In the genomic region with DNA sequence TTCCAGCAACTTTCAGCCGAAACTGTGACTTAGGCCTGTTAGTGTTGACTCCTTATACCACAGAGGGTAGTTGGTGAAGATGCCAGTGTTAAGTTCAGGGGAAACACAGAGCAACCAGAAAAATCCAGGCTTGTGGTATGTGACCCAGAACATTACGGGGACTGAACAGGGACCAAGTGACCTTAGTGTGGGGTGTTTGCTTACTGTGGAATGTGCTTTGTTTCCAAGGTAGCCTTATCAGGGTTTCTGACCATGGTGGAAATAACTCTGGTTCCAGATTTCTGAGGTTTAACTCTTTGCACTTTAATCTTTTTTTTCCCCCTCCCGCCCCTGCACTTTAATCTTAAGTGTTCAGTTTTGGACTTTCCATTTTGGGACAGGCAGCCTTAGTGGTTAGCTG, we compare ENCODE assay signal across 15 mouse cellular contexts. TPM values are rescaled to one million over a fixed set of nuclear protein-coding genes. Genes with fewer than 3 reads are reported as not detected.
A peak's percentile ranks its signal among the peaks of the same experiment; 100 is the strongest.
DNase-seq lines count a peak whose midpoint lies in the region; ATAC-seq and TF ChIP-seq lines count a peak whose summit lies in the region.
"Had no signal": no experiment of that assay in that cellular context is flagged by ENCODE, and none has a peak within 500 bp of the region (broad histone marks: within the 10 kb centered on the region; RNA-seq: fewer than 3 reads in every experiment).

No protein-coding gene starts in this region.

- intact Hi-C loops in heart, adult 2 months (cut with DNase I), result no loop called here

- no peaks in the 10 kb centered on the region for H3K27me3 ChIP-seq in heart, embryonic 12.5 days (replicated peaks)
- H3K27me3 ChIP-seq in heart, adult 2 months (ENCODE audit: control insufficient read depth, insufficient read depth, low read length), result no peaks in the 10 kb centered on the region
- no peaks in the 10 kb centered on the region for H3K27me3 ChIP-seq in liver, adult 2 months (ENCODE audit: control insufficient read depth, insufficient read depth, low read length)
- H3K27me3 ChIP-seq in liver, postnatal 0 days (ENCODE audit: insufficient read depth, low read length), result no peaks in the 10 kb centered on the region
- H3K27me3 ChIP-seq in myocyte (ENCODE audit: control insufficient read depth, insufficient read depth, insufficient read length), result no peaks in the 10 kb centered on the region
- no peaks in the 10 kb centered on the region for H3K27me3 ChIP-seq in forebrain, embryonic 10.5 days (ENCODE audit: poor library complexity, severe bottlenecking)
- H3K27me3 ChIP-seq: forebrain, embryonic 15.5 days; hindbrain, embryonic 15.5 days; neural tube, embryonic 13.5 days had no signal

- H3K9ac ChIP-seq in heart, embryonic 12.5 days, result no peak overlapping the region; the same call in 1 of the 2 replicates
- H3K9ac ChIP-seq in heart, adult 2 months (ENCODE audit: low read depth, low read length), result no peak overlapping the region
- H3K9ac ChIP-seq in liver, adult 2 months (ENCODE audit: low read depth, low read length), result no peak overlapping the region
- H3K9ac ChIP-seq in liver, postnatal 0 days (replicated peaks), result no peak overlapping the region
- H3K9ac ChIP-seq: forebrain, embryonic 15.5 days; hindbrain, embryonic 15.5 days; neural tube, embryonic 13.5 days had no signal

- H3K4me2 ChIP-seq in heart, embryonic 12.5 days, result peak overlapping the region; percentile 54
- H3K4me2 ChIP-seq in liver, postnatal 0 days (ENCODE audit: low read depth, low read length), result no peak overlapping the region
- H3K4me2 ChIP-seq in myocyte (ENCODE audit: low read depth), result peak overlapping the region; percentile 20
- H3K4me2 ChIP-seq: forebrain, embryonic 15.5 days; hindbrain, embryonic 15.5 days; neural tube, embryonic 13.5 days had no signal

- no peak for TF ChIP-seq CTCF in heart, adult 2 months (IDR thresholded peaks at IDR 0.05)
- no peak for TF ChIP-seq CTCF in liver, adult 2 months (IDR thresholded peaks at IDR 0.05; ENCODE audit: low read depth, low read length)
- TF ChIP-seq CTCF in liver, postnatal 0 days (IDR thresholded peaks at IDR 0.05; ENCODE audit: low read depth), result no peak

- no peak for DNase-seq in heart, adult 2 months
- DNase-seq in liver, adult 2 months (ENCODE audit: extremely low read depth, low read depth, low spot score), result peak; percentile 12
- DNase-seq in liver, postnatal 0 days, result no peak
- DNase-seq in kidney, postnatal 10 days, result peak; percentile 17
- DNase-seq in spleen, postnatal 14 days (ENCODE audit: low spot score in 2 of 2), result no peak
- no peak for DNase-seq in forebrain, embryonic 10.5 days (ENCODE audit: extremely low spot score, low spot score)
- DNase-seq: adrenal gland, postnatal 25 days; gastrocnemius, postnatal 10 days; thymus, postnatal 14 days had no signal

- no peak for TF ChIP-seq POLR2A in heart, adult 2 months (IDR thresholded peaks at IDR 0.05; ENCODE audit: insufficient read depth, low read depth, low read length)
- no peak for TF ChIP-seq POLR2A in liver, adult 2 months (IDR thresholded peaks at IDR 0.05; ENCODE audit: extremely low read depth, insufficient read depth, low read length)
- TF ChIP-seq POLR2A in myocyte (IDR thresholded peaks at IDR 0.05; ENCODE audit: insufficient read length, low read depth), result no peak

- 26% methylated on average over 3 of the region's 3 CpGs for WGBS in heart, embryonic 12.5 days
- WGBS in heart, adult 2 months, result 37% methylated on average over 3 of the region's 3 CpGs
- WGBS in liver, adult 2 months, result 48% methylated on average over 3 of the region's 3 CpGs
- 56% methylated on average over 3 of the region's 3 CpGs for WGBS in liver, postnatal 0 days (ENCODE audit: insufficient replicate concordance)
- WGBS in forebrain, embryonic 10.5 days, result 92% methylated on average over 3 of the region's 3 CpGs

- peak overlapping the region; percentile 87 for H3K27ac ChIP-seq in heart, embryonic 12.5 days (ENCODE audit: poor library complexity, severe bottlenecking)
- no peak overlapping the region for H3K27ac ChIP-seq in heart, adult 2 months
- no peak overlapping the region for H3K27ac ChIP-seq in liver, adult 2 months (replicated peaks; ENCODE audit: insufficient read depth, low read depth, low read length)
- H3K27ac ChIP-seq in liver, postnatal 0 days (ENCODE audit: low read depth), result no peak overlapping the region
- no peak overlapping the region for H3K27ac ChIP-seq in forebrain, embryonic 10.5 days
- H3K27ac ChIP-seq: forebrain, embryonic 15.5 days; hindbrain, embryonic 15.5 days; neural tube, embryonic 13.5 days had no signal

- peak; percentile 37; the same call in 1 of the 2 replicates for ATAC-seq in heart, embryonic 12.5 days (ENCODE audit: insufficient number of reproducible peaks, low FRiP score)
- no peak for ATAC-seq in liver, postnatal 0 days
- ATAC-seq: forebrain, embryonic 15.5 days; midbrain, embryonic 16.5 days had no signal

- H3K4me1 ChIP-seq in heart, embryonic 12.5 days (replicated peaks), result peaks cover 48% of the 10 kb centered on the region
- H3K4me1 ChIP-seq in heart, adult 2 months (ENCODE audit: control insufficient read depth, insufficient read depth, low read length), result peaks cover 2% of the 10 kb centered on the region
- H3K4me1 ChIP-seq in liver, adult 2 months (ENCODE audit: control insufficient read depth, insufficient read depth, low read length), result peaks cover 2% of the 10 kb centered on the region
- peaks cover 28% of the 10 kb centered on the region for H3K4me1 ChIP-seq in liver, postnatal 0 days (ENCODE audit: insufficient read depth)
- peaks cover 10% of the 10 kb centered on the region for H3K4me1 ChIP-seq in forebrain, embryonic 10.5 days

- H3K4me3 ChIP-seq in heart, embryonic 12.5 days, result no peak overlapping the region
- H3K4me3 ChIP-seq in heart, adult 2 months, result no peak overlapping the region
- no peak overlapping the region for H3K4me3 ChIP-seq in liver, adult 2 months (ENCODE audit: insufficient read depth, low read depth, low read length)
- no peak overlapping the region for H3K4me3 ChIP-seq in liver, postnatal 0 days (ENCODE audit: low read depth, low read length)
- no peak overlapping the region for H3K4me3 ChIP-seq in myocyte
- H3K4me3 ChIP-seq in forebrain, embryonic 10.5 days, result no peak overlapping the region
- H3K4me3 ChIP-seq: forebrain, embryonic 15.5 days; hindbrain, embryonic 15.5 days; neural tube, embryonic 13.5 days had no signal

- TF ChIP-seq EP300 in heart, adult 2 months (IDR thresholded peaks at IDR 0.05; ENCODE audit: insufficient read depth, low read depth, low read length), result no peak
- TF ChIP-seq EP300 in liver, postnatal 0 days (IDR thresholded peaks at IDR 0.05; ENCODE audit: low read depth), result no peak

- no peaks in the 10 kb centered on the region for H3K79me2 ChIP-seq in heart, adult 2 months (replicated peaks; ENCODE audit: control insufficient read depth, insufficient read depth, low read length)
- peaks cover 12% of the 10 kb centered on the region; the same call in 1 of the 2 replicates for H3K79me2 ChIP-seq in liver, adult 2 months (ENCODE audit: control insufficient read depth, insufficient read depth, low read length)
- peaks cover 78% of the 10 kb centered on the region for H3K79me2 ChIP-seq in myocyte (ENCODE audit: control insufficient read depth, insufficient read depth)

- peaks cover 65% of the 10 kb centered on the region for H3K36me3 ChIP-seq in heart, embryonic 12.5 days
- H3K36me3 ChIP-seq in heart, adult 2 months (ENCODE audit: control insufficient read depth, insufficient read depth, low read length), result no peaks in the 10 kb centered on the region; the same call in none of the 2 replicates
- H3K36me3 ChIP-seq in liver, adult 2 months (ENCODE audit: control insufficient read depth, insufficient read depth, low read length), result peaks cover 15% of the 10 kb centered on the region
- H3K36me3 ChIP-seq in liver, postnatal 0 days (replicated peaks; ENCODE audit: insufficient read depth, low read length), result peaks cover 34% of the 10 kb centered on the region
- peaks cover 20% of the 10 kb centered on the region for H3K36me3 ChIP-seq in myocyte (ENCODE audit: control insufficient read depth, insufficient read depth)
- peaks cover 86% of the 10 kb centered on the region for H3K36me3 ChIP-seq in forebrain, embryonic 10.5 days (replicated peaks)

- H3ac ChIP-seq in myocyte (ENCODE audit: control insufficient read depth, insufficient read length), result no peak overlapping the region

- H3K9me3 ChIP-seq in heart, embryonic 12.5 days (replicated peaks), result no peaks in the 10 kb centered on the region
- no peaks in the 10 kb centered on the region for H3K9me3 ChIP-seq in liver, postnatal 0 days (ENCODE audit: low read length)
- no peaks in the 10 kb centered on the region for H3K9me3 ChIP-seq in forebrain, embryonic 10.5 days
- H3K9me3 ChIP-seq: forebrain, embryonic 15.5 days; hindbrain, embryonic 15.5 days; neural tube, embryonic 13.5 days had no signal

TF ChIP-seq in myocyte, 11 proteins besides CTCF, POLR2A, EP300 and RAD21 (continues in another document):
- TF ChIP-seq USF1 (IDR thresholded peaks at IDR 0.05; ENCODE audit: low read depth) (no peak), MYOD1 (IDR thresholded peaks at IDR 0.05; ENCODE audit: control insufficient read depth in 1 of 3, insufficient read length in 2 of 3, low read depth in 2 of 3) (no peak), TCF3 (IDR thresholded peaks at IDR 0.05; ENCODE audit: insufficient read length, low read depth) (no peak), POLR2AphosphoS2 (IDR thresholded peaks at IDR 0.05; ENCODE audit: insufficient read length, low read depth) (no peak), REST (IDR thresholded peaks at IDR 0.05; ENCODE audit: insufficient read depth, insufficient read length) (no peak), E2F4 (IDR thresholded peaks at IDR 0.05; ENCODE audit: insufficient read depth) (no peak), MAX (IDR thresholded peaks at IDR 0.05; ENCODE audit: low read depth) (no peak)

RNA-seq across cellular contexts. Expression of a gene that starts 6.6 kb away (rescaled TPM):
- polyA plus RNA-seq in heart, embryonic 12.5 days (2016; fragmentation: Nextera tagmentation; extraction: Ambion mirVana), result 18.9 and 20.5 TPM in 2 replicates
- total RNA-seq in heart, adult 2 months (2021), result 1 to 10 TPM; 8.2 to 9.1 TPM
- polyA plus RNA-seq in heart, adult 2 months (2012; rRNA removed), result 3.3 and 6.0 TPM in 2 replicates
- 2.8 and 4.2 TPM in 2 replicates for total RNA-seq in liver, adult 2 months (2014; rRNA removed)
- 1.8 and 1.9 TPM in 2 replicates for polyA plus RNA-seq in liver, adult 2 months (2012; rRNA removed)
- 3.6 and 3.7 TPM in 2 replicates for polyA plus RNA-seq in liver, postnatal 0 days (2015; fragmentation: Nextera tagmentation; extraction: Ambion mirVana)
- polyA plus RNA-seq in myocyte (2012; fragmentation: generic; extraction: Trizol), result 9.5 TPM
- polyA plus RNA-seq in forebrain, embryonic 10.5 days (2016; fragmentation: Nextera tagmentation; extraction: Ambion mirVana), result 39.6 and 40.3 TPM in 2 replicates

RNA-seq across cellular contexts. Expression of a gene that starts 24.0 kb away (rescaled TPM):
- 12.9 and 15.1 TPM in 2 replicates for polyA plus RNA-seq in heart, embryonic 12.5 days (2016; fragmentation: Nextera tagmentation; extraction: Ambion mirVana)
- total RNA-seq in heart, adult 2 months (2021), result 10 to 100 TPM; 28.7 to 31.0 TPM
- polyA plus RNA-seq in heart, adult 2 months (2012; rRNA removed), result 7.7 and 9.1 TPM in 2 replicates
- total RNA-seq in liver, adult 2 months (2014; rRNA removed), result 12.9 and 13.0 TPM in 2 replicates
- polyA plus RNA-seq in liver, adult 2 months (2012; rRNA removed), result 3.6 and 4.8 TPM in 2 replicates
- 5.2 and 5.6 TPM in 2 replicates for polyA plus RNA-seq in liver, postnatal 0 days (2015; fragmentation: Nextera tagmentation; extraction: Ambion mirVana)
- 26.4 TPM for polyA plus RNA-seq in myocyte (2012; fragmentation: generic; extraction: Trizol)
- polyA plus RNA-seq in forebrain, embryonic 10.5 days (2016; fragmentation: Nextera tagmentation; extraction: Ambion mirVana), result 21.7 and 22.7 TPM in 2 replicates

Comparison
In these comparisons a context has a peak if more than half of its experiments do, and no peak if none do; other contexts are left out.
1. DNase-seq: peak in liver, adult 2 months (single experiment) and kidney, postnatal 10 days (single experiment); none in heart, adult 2 months (0 of 2), liver, postnatal 0 days (single experiment), spleen, postnatal 14 days (0 of 2) and forebrain, embryonic 10.5 days (single experiment).